Mouse (Mus musculus): ENCODE data around the gene Nudt17. TPM values are rescaled to one million over a fixed set of nuclear protein-coding genes. Genes with fewer than 3 reads are reported as not detected.

Nudt17 gene
- 8.0 and 9.7 TPM in 2 replicates for polyA plus RNA-seq (2012; rRNA removed)

DNA sequence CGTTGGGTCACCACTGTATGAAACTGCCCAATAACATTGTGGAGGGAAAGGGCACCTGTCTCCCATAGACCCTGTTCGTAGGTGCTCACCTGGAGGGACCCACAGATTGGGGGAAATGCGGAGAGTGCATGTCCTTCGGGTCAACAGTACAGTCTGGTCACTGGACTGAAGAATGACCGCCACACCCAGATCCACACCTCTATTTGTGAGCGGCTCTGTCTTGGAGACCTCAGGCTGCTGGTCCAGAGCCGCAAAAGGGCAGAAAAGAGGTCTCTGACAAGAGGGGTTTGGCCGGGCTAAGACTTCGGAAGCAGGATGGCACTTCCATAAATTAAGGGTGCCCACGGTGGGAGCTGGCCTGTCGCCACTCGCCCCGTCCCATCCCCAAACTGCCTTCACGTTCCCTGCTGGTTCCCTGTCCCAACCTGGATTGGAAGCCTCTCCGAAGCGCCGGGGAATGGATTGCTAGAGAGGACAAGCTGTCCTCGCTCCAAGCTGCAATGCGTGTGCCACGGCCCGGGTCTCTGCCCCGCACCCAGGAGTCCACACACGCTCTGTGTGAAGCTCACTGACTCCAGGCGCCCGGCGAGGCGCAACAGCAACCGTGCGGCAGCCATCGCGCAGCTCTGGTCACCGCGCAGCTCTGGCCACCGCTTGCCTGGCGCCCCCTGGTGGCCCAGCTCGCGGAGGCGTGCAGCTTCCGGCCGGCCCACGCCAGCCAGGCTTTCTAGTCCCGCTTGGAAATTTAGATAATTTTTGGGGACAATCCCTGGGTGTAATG, at the start of gene Nudt17:
Nudt17 (minus strand) TSS at position 660 of the 781 bp plus-strand sequence.

DNA sequence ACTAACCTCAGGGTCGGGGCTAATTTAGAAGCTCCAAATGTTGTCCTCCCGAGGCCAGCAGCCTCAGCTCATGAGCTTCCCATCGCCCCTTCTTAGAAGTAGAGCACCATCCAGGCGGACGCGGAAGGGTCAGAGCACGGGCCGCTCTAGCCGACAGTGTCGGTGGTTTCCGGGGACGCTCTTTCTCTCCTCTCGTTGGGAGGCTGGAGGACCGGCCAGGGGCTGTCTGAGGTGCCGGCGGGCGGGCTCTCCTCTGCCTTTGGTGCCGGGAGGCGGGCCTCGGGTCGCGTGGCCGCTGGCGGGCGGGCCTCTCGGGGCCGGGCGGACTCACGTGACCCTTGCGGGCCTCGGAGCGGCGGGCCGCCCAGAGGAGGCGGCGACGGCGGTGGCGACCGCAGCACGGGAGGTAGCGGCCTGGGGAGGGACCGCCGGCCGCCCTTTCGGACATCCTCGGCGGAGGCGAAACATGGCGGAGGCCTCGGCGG, 19.0 kb upstream of the Nudt17 start, which contains the start of the genes Polr3c and Rnf115:
Polr3c (minus strand) TSS at position 286 of the 485 bp plus-strand sequence.
Rnf115 (plus strand) TSS at position 322 of the 485 bp plus-strand sequence.

DNA sequence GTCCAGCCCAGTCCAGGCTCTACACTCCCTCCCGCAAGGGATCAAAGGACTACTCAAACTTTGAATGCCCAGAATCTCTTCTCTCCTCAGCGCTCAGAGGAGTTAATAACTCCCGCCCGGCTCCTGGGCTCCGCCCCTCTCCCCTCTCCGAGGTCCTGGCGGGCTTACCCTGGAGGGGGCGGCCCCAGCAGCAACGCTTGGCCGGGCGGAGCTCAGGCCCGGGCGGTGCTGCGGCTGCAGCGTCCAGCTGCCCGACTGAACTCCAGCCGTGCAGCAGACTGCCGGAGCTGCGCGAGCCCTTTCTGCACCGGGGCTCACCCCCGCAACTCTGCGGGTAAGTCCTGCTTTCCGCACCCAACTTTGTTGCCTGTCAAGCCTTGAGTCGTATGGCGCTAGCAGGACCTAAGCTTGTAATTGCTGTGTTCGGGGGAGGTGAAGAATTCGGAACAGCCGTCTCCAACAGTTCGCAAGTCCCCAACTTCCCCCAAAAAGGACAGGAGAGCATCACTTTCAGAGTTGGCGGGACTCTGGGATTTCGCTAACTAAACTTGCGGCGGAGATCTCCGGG, 12.1 kb downstream of the Nudt17 start, which contains the start of gene Pias3:
Pias3 (plus strand) TSS at position 187 of the 568 bp plus-strand sequence.

DNA sequence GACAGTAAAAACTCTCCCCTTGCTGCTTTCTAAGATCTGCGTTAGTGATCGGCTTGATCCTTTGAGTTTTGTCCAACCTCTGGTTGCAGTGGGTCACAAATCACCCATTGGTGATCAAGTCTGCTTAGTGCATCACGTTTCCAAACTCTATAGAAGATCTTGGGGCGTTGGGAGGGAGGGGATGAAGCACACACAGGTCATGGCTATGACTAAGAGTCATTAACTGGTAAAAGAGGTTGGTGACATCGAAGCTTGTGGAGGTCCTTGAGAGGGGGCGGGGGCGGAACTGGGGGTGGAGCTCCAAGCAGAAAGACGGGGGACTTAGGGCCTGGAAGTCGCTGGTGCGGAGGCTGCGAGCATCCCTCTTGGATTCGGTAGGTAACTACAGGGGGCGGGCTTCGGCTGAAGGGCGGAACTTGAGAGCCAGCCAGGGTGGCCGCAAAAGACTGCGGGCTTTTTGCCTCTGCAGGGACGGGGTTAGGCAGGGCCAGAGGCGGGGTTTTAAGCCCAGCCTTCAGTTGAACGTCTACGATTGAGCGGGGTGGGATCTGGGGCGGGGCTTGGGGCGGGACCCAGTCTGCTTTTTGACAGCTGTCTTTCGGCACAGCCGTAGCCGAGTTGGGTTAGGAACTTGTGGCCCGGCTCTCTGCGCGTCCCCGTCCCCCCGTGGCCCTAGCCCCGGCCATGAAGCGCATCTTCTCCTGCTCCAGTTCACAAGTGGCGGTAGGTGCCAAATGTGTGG, 38.5 kb downstream of the Nudt17 start, which contains the start of gene Ankrd35:
Ankrd35 (plus strand) TSS at position 405 of the 742 bp plus-strand sequence.

Other genes starting within 250 kb of the Nudt17 start
- 0.85 and 3.3 TPM in 2 replicates for gene Hfe2, start 183.4 kb downstream of the Nudt17 start, polyA plus RNA-seq (2012; rRNA removed)
- 99.8 and 117 TPM in 2 replicates for gene Txnip, start 150.6 kb downstream of the Nudt17 start, polyA plus RNA-seq (2012; rRNA removed)
- gene Gm16253, start 131.6 kb downstream of the Nudt17 start, polyA plus RNA-seq (2012; rRNA removed): not detected in 2 replicates
- 39.1 and 39.6 TPM in 2 replicates for gene Polr3gl, start 114.4 kb downstream of the Nudt17 start, polyA plus RNA-seq (2012; rRNA removed)
- 16.7 and 17.9 TPM in 2 replicates for gene Ankrd34a, start 111.9 kb downstream of the Nudt17 start, polyA plus RNA-seq (2012; rRNA removed)
- gene Lix1l, start 107.4 kb downstream of the Nudt17 start, polyA plus RNA-seq (2012; rRNA removed): 76.4 and 83.1 TPM in 2 replicates
- gene Rbm8a, start 78.6 kb downstream of the Nudt17 start, polyA plus RNA-seq (2012; rRNA removed): 46.9 and 50.6 TPM in 2 replicates
- gene Pex11b, start 73.2 kb downstream of the Nudt17 start, polyA plus RNA-seq (2012; rRNA removed): 60.0 and 60.8 TPM in 2 replicates
- gene Gm42957, start 73.1 kb downstream of the Nudt17 start, polyA plus RNA-seq (2012; rRNA removed): 0.25 and 0.31 TPM in 2 replicates
- 4.6 and 6.8 TPM in 2 replicates for gene Itga10, start 63.0 kb downstream of the Nudt17 start, polyA plus RNA-seq (2012; rRNA removed)
- 6.0 and 6.9 TPM in 2 replicates for gene Ankrd35, start 38.4 kb downstream of the Nudt17 start, polyA plus RNA-seq (2012; rRNA removed)
- gene Pias3, start 12.2 kb downstream of the Nudt17 start, polyA plus RNA-seq (2012; rRNA removed): 28.0 and 28.3 TPM in 2 replicates
- gene Polr3c, start 19.1 kb upstream of the Nudt17 start, polyA plus RNA-seq (2012; rRNA removed): 36.6 and 37.6 TPM in 2 replicates
- 43.3 and 47.7 TPM in 2 replicates for gene Rnf115, start 19.1 kb upstream of the Nudt17 start, polyA plus RNA-seq (2012; rRNA removed)
- gene Pdzk1, start 120.7 kb upstream of the Nudt17 start, polyA plus RNA-seq (2012; rRNA removed): 0.08 and 0.16 TPM in 2 replicates
- not detected in 2 replicates for gene Cd160, start 120.8 kb upstream of the Nudt17 start, polyA plus RNA-seq (2012; rRNA removed)
- 1.5 and 1.6 TPM in 2 replicates for gene Gja5, start 196.1 kb upstream of the Nudt17 start, polyA plus RNA-seq (2012; rRNA removed)
- gene Gpr89, start 196.8 kb upstream of the Nudt17 start, polyA plus RNA-seq (2012; rRNA removed): 15.2 and 16.1 TPM in 2 replicates
- gene Gja8, start 217.5 kb upstream of the Nudt17 start, polyA plus RNA-seq (2012; rRNA removed): not detected in 2 replicates

Measured in central nervous system, embryonic 18 days (tissue).